13 mouse cellular contexts compared by ENCODE assay signal in the genomic region with DNA sequence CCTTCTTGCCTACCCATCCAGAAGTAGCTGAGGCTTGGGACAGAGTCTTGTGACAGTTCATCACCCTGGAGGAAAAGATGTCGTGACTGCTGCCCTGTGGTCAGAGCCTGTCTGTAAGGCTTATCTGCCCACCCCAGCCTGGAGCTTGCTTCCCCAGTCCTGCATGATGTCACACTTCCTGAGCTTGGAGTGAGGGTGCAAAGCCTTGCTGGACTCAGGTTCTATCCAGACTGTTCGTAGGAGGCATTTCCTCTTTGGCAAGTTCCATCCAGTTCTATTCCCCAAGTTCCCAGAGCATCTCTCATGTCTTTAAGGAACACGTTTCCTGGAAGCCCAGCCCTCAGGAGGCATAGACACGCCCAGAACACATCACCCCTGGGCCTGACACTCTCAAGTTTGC. TPM values are rescaled to one million over a fixed set of nuclear protein-coding genes. Genes with fewer than 3 reads are reported as not detected.
DNase-seq lines count a peak whose midpoint lies in the region; ATAC-seq lines count a peak whose summit lies in the region.
"Had no signal": no experiment of that assay in that cellular context is flagged by ENCODE, and none has a peak within 500 bp of the region (broad histone marks: within the 10 kb centered on the region; RNA-seq: fewer than 3 reads in every experiment).

No protein-coding gene starts in this region.

- H3K79me2 ChIP-seq in macrophage (ENCODE audit: inconsistent target) = no peaks in the 10 kb centered on the region

- H3K27ac ChIP-seq in macrophage = peak overlapping the region; percentile 71
- H3K27ac ChIP-seq: forebrain, embryonic 12.5 days had no signal

- H3K4me3 ChIP-seq in macrophage (ENCODE audit: inconsistent target) = no peak overlapping the region
- H3K4me3 ChIP-seq: forebrain, embryonic 12.5 days had no signal

- no peaks in the 10 kb centered on the region for H3K36me3 ChIP-seq in macrophage (ENCODE audit: inconsistent target)

- peak; percentile 14 to 59 for DNase-seq in kidney, postnatal 25 days
- no peak for DNase-seq in kidney, postnatal 4 days
- peak; percentile 59 for DNase-seq in c-Kit-positive CD71-positive TER-119-positive erythroid progenitor cells, embryonic 14.5 days (ENCODE audit: low spot score)
- peak; percentile 53 for DNase-seq in heart, postnatal 4 days
- no peak for DNase-seq in MN1 (ENCODE audit: low spot score)
- no peak for DNase-seq in T-cell, adult 2 months (ENCODE audit: low spot score)
- DNase-seq: retina, postnatal 1 day had no signal

- ATAC-seq in activated CD4-positive, CD25-positive, alpha-beta regulatory T cell, adult 4 months = no peak
- ATAC-seq: hindbrain, embryonic 16.5 days had no signal

- WGBS in macrophage (ENCODE audit: missing documents) = 31% methylated on average over 4 of the region's 4 CpGs

RNA-seq across cellular contexts. Expression of a gene that starts 5.5 kb away (rescaled TPM):
- total RNA-seq in heart, postnatal 4 days (2021) = 1 to 10 TPM; 2.3 to 3.1 TPM
- total RNA-seq in macrophage (2018; cell fraction: chromatin; rRNA removed) = not detected
- not detected for total RNA-seq in macrophage (2018; cell fraction: cytosol; rRNA removed)
- total RNA-seq in macrophage (2018; cell fraction: nucleus; rRNA removed) = under 1 TPM in 2 of 26 experiments, not detected in 24; 0.40 to 0.89 TPM
- polyA plus RNA-seq in macrophage (2018) = not detected in 3 replicates
- polyA plus RNA-seq in activated CD4-positive, CD25-positive, alpha-beta regulatory T cell, adult 4 months (2017; shearing (Covaris generic)) = 1 to 10 TPM; 3.9 to 5.2 TPM
- total RNA-seq: CH12.LX; monocyte, adult 5-6 weeks had no signal

RNA-seq across cellular contexts. Expression of a gene that starts 20.8 kb away (rescaled TPM):
- 10 to 100 TPM; 28.1 to 28.5 TPM for total RNA-seq in heart, postnatal 4 days (2021)
- 1 to 10 TPM in 1 of 26 experiments, under 1 TPM in 5, not detected in 20; 0.37 to 1.6 (median 0.68) TPM for total RNA-seq in macrophage (2018; cell fraction: chromatin; rRNA removed)
- total RNA-seq in macrophage (2018; cell fraction: cytosol; rRNA removed) = under 1 TPM in 11 of 26 experiments, not detected in 15; 0.09 to 0.38 (median 0.13) TPM
- total RNA-seq in macrophage (2018; cell fraction: nucleus; rRNA removed) = 1 to 10 TPM in 2 of 26 experiments, under 1 TPM in 7, not detected in 17; 0.25 to 1.2 (median 0.39) TPM
- polyA plus RNA-seq in macrophage (2018) = 0.07 TPM in 1 of 3 replicates, not detected in the others
- polyA plus RNA-seq in activated CD4-positive, CD25-positive, alpha-beta regulatory T cell, adult 4 months (2017; shearing (Covaris generic)) = not detected
- total RNA-seq: CH12.LX; monocyte, adult 5-6 weeks had no signal

Comparison
In these comparisons a context has a peak if more than half of its experiments do, and no peak if none do; other contexts are left out.
1. DNase-seq: peak in kidney, postnatal 25 days (2 of 2), c-Kit-positive CD71-positive TER-119-positive erythroid progenitor cells, embryonic 14.5 days (single experiment) and heart, postnatal 4 days (single experiment); none in kidney, postnatal 4 days (0 of 2), MN1 (single experiment) and T-cell, adult 2 months (single experiment).